Mouse (Mus musculus): Measurements from ENCODE around the gene Tmc6.

The Tmc6 gene

GRCm38 (mm10) chr11:117781993-117782704, at the start of gene Tmc6, which contains the start of gene Tmc8:
Gene Tmc6, minus strand, starts transcription at chr11:117782198.
Gene Tmc8, plus strand, starts transcription at chr11:117782076.
- no peak for DNase-seq (ENCODE audit: low read depth, low spot score)

DNA sequence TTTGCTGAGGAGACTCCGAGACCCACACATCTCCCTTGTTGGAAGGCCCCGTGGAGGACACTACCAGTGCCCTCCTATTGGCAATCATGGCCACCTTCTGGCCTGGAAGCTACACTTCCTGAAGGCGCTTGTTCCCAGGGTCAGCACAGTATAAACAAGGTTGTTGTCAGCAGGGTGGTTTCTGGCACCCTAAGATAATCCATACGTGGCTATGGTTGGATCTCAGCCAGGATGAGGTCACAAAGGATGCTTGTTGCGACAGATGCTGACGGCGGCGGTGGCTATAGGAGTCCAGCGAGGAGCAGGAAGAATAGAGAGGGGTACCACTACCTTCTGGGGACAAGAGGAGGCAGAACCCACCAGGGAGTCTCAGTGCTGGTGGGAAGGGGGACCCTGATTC, 48.4 kb upstream of the Tmc6 start:
- DNase-seq (ENCODE audit: low read depth, low spot score) = no peak

DNA sequence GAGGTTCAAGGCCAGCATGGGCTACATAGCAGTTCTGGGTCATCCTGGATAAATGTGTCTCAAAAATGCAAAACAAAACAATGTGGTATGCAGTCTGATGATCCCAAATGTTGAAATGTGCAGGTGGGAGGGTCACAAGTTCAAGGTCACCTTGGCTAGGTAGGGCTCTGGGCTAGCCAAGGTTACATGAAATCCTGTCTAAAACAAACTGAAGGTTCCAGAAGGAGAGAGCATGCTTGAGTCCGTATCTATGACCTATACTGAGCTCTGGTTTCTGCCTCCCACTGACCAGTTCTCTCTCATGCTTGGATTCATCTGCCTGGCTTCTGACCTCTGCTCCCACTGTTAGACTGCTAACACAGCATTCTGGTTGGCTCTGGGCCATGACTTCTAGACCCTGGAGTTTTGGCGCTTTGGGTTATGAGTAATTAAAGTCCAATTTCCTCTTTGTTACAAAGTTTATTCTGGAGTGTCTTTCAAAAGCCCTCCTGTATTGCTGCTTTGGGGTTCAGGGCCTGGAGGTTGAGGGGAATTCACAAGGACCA, 47.7 kb upstream of the Tmc6 start:
- no peak for DNase-seq (ENCODE audit: low read depth, low spot score)

DNA sequence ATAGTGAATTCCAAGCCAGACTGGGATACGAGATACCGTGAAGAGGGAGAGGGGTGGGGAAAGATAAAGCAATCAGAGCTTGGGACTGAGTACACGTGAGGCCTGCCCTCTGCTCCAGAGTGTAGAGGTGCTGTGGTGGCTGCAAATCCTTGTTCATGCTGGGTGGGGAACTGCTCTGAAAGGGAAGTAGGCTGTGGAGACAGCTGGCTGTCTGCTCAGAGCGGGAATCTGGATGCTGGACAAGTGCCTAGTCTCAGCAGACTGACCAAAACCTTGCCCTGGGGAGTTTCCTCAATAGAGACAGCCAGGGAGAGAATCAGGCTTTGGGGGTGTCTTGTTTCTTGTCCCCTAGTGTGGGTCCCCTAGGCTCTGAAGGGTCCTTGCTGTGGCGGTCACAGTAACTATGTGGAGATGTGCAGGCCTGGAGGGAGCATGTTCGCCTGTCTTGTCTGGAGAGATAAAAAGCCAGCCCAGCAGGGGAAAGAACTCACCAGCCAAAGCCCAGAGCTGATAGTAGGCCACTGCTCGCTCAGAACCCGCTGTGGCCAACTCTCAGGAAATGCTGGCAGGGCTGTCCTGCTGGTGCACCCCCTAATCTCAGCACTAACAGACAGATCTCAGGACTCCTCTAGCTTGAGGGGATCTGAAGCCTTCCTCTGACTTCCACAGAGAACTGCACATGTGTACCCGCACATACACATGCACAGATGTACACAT, 47.0 kb upstream of the Tmc6 start:
- no peak for DNase-seq (ENCODE audit: low read depth, low spot score)

DNA sequence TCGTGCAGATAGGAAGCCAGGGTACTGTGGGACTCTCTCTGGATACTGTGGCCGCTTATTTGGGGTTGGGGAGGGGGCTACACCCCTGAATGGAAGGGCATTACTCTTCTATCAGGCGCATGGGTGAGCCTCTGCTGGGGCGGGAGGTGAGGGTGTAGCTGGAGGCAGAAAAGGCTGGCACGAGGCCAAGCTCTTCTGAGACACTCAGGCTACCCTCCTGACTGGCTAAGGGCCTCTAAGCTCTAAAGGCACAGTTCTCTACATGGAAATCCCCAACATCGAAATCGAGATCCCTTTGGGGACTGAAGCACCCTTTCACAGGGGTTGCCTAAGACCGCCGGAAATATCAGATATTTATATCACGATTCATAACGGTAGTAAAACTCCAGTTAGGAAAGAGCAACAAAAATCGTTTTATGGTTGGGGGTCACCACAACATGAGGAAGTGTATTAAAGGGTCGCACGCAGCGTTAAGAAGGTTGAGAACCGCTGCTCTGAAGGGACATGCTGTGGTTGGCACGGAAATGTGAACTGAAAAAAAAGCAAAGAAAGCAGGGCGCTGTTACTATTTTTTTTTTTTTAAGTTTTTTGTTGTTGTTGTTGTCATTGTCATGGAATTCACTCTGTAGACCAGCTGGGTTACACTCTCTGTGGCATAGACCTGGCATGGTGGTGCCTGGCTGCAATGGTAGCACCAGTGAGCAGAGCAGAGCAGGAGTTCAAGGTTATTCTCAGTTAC, 46.3 kb upstream of the Tmc6 start:
- DNase-seq (ENCODE audit: low read depth, low spot score) = no peak

GRCm38 (mm10) chr11:117827386-117827785, 45.4 kb upstream of the Tmc6 start:
- DNase-seq (ENCODE audit: low read depth, low spot score) = no peak

- DNase-seq (ENCODE audit: low read depth, low spot score) = no peak
Observed at GRCm38 (mm10) chr11:117826916-117827315, 44.9 kb upstream of the Tmc6 start.

DNA sequence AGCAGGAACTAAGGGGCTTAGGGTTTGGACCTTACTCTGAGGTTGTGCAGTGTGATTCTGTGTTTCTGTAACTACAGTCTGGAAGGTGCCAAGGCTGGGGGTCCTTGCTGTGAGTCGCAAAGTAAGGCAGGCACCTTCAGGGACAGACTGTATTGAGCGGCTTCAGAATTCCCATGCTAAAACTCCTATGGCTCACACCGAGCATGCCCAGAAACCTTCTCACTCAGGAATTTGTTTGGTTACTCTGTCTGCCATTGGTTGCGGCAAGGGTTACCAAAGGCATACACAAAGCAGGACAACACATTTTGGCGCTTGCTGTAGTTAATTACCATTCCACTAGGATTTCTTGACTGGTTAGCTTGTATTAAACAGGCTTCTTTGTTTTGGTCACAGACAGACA, 44.2 kb upstream of the Tmc6 start:
- DNase-seq (ENCODE audit: low read depth, low spot score) = no peak

DNA sequence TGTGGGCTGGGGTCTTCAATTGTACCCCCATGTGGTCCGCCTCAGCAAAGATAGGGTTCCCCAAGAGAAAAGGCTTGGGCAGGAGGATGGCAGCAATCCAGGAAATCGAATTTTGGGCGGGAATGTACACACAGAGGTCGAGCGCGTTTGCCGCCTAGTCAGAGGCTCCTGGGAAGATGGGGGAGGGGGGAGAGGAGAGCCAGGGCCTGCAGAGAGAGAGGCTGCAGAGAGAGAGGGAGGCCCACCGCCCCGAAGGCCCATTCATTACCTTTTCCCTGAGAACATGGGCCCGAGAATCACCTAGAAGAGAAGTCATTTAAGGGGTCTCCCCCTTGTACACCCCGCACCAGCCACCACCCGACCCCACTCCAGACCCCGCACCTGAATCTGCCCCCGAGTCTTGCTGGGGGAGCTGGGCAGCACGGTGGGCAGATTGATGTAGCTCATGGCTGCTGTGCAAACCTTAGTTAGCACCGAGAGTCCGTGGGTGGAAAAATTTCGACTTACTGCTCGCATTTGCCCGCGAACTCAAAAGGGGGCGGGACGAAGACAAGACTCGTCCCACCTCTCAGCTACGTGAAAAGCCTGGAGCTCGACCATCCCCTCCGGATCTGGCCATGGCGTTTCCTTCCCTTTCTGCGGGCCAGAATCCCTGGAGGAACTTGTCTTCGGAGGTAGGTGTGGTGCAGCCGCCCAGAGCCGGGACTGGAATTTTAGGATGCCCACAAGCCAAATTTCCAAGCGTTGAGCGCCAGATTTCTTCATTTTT, 43.5 kb upstream of the Tmc6 start, which contains the start of the genes Afmid and Tk1:
Gene Afmid (plus strand): TSS at position 592 of the 769 bp plus-strand sequence.
Gene Tk1 (minus strand): TSS at position 760 of the 769 bp plus-strand sequence.
- no peak for DNase-seq (ENCODE audit: low read depth, low spot score)

GRCm38 (mm10) chr11:117824060-117824969, 42.3 kb upstream of the Tmc6 start:
- DNase-seq (ENCODE audit: low read depth, low spot score) = peak; percentile 78

GRCm38 (mm10) chr11:117823411-117823810, 41.4 kb upstream of the Tmc6 start:
- no peak for DNase-seq (ENCODE audit: low read depth, low spot score)

GRCm38 (mm10) chr11:117822728-117823241, 40.8 kb upstream of the Tmc6 start:
- DNase-seq (ENCODE audit: low read depth, low spot score) = no peak

DNA sequence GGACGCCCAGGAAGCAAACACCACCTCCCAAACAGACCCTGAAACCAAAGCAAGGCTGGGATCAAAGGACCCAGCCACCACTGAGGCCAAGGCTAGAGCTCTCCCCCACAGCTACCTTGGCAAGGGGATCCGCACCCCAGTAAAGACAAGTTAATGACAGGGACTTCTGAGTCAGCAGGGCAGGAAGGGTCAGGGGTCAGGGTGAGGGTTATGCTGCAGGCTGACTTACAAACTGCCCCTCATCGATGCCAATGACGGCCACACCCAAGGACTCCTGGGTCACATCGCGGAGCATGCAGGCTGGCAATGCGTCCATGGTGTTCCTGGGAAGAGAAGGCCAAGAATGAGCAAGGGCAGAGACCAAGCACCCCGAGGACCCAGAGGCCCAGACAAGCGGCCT, 39.9 kb upstream of the Tmc6 start:
- DNase-seq (ENCODE audit: low read depth, low spot score) = no peak

DNA sequence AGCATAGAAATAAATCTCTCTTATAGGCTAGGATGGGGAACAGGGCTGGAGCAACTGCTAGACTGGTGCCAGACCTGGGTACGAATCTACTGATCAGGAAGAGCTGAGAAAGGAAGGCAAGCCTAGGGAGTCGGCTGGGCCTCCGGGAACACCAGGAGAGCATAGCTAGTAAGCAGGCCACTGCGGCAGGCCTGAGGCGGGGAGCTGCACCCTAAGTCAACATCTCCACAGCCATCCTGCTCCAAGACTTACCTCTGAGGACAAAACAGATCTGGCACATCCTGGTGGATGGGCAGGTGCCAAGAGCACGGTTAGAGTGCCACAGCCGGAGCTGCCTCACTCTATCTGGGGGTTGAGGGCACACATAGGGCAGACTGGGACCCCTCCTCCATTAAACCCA, 38.2 kb upstream of the Tmc6 start:
- DNase-seq (ENCODE audit: low read depth, low spot score) = no peak

- peak; percentile 94 for DNase-seq (ENCODE audit: low read depth, low spot score)
Observed at GRCm38 (mm10) chr11:117819095-117819494, 37.1 kb upstream of the Tmc6 start.

- DNase-seq (ENCODE audit: low read depth, low spot score) = no peak
Observed at GRCm38 (mm10) chr11:117816389-117816996, 34.5 kb upstream of the Tmc6 start.

- DNase-seq (ENCODE audit: low read depth, low spot score) = peak; percentile 74
Observed at GRCm38 (mm10) chr11:117815850-117816249, 33.9 kb upstream of the Tmc6 start.

- DNase-seq (ENCODE audit: low read depth, low spot score) = no peak
Observed at GRCm38 (mm10) chr11:117814704-117815366, 32.8 kb upstream of the Tmc6 start.

DNA sequence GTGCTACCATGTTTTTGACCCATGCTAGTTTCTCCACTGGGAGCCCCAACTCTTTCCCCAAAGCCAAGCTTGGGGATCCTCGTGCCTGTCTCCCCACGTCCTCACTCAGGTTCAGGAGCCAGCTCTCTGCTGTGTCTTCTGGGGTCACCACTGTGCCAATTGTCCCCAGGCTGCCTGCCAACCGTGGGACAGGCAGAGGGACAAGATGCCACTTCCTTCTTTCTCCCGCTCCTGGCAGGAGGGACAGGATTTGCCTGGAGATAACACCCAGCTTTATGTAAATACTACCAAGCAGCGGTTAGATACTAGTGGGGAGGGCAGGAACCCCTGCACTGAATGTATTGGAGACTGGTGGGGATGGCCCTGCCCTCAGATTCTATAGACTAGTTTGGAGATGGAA, 31.9 kb upstream of the Tmc6 start:
- DNase-seq (ENCODE audit: low read depth, low spot score) = no peak

Data from skeletal muscle tissue, adult 2 months (tissue).